Mouse (Mus musculus) midbrain, embryonic 16.5 days (tissue): Measurements from ENCODE around the gene Mllt11. TPM values are rescaled to one million over a fixed set of nuclear protein-coding genes. Genes with fewer than 3 reads are reported as not detected.

Source experiments
- ATAC-seq: fragments of 200-750 bp; cut with Nextera tagmentation; 2 replicates; pipeline ENCODE4 v1.8.0; 2017; ENCODE audit warnings: moderate TSS enrichment
- H3K27ac ChIP-seq: fragments of 300-500 bp; sonication (generic); 2 replicates; pipeline ENCODE4 v1.5.1; 2014; ENCODE audit warnings: mild to moderate bottlenecking, low read length, mixed read lengths
- H3K27me3 ChIP-seq: fragments of 300-500 bp; sonication (generic); 2 replicates; pipeline ENCODE4 v1.6.1; 2014; ENCODE audit warnings: low read depth, low read length, mixed read lengths; ENCODE audit not compliant: control insufficient read depth, insufficient read depth
- H3K36me3 ChIP-seq: fragments of 300-500 bp; sonication (generic); 2 replicates; pipeline ENCODE4 v1.6.1; 2014; ENCODE audit warnings: mild to moderate bottlenecking, low read length, moderate library complexity, mixed read lengths; ENCODE audit not compliant: control insufficient read depth, insufficient read depth
- H3K4me1 ChIP-seq: fragments of 300-500 bp; sonication (generic); 2 replicates; pipeline ENCODE4 v1.6.1; 2014; ENCODE audit warnings: mild to moderate bottlenecking, low read length, mixed read lengths; ENCODE audit not compliant: control insufficient read depth, insufficient read depth
- H3K4me2 ChIP-seq: fragments of 300-500 bp; sonication (generic); 2 replicates; pipeline ENCODE4 v1.6.1; 2014; ENCODE audit warnings: mild to moderate bottlenecking, low read length, mixed read lengths
- H3K4me3 ChIP-seq: fragments of 300-500 bp; sonication (generic); 2 replicates; pipeline ENCODE4 v1.5.1; 2014; ENCODE audit warnings: low read depth, mild to moderate bottlenecking, low read length, moderate library complexity, mixed read lengths
- H3K9ac ChIP-seq: fragments of 300-500 bp; sonication (generic); 2 replicates; pipeline ENCODE4 v1.6.1; 2014; ENCODE audit warnings: low read depth, low read length, mixed read lengths
- H3K9me3 ChIP-seq: fragments of 300-500 bp; sonication (generic); replicated peaks from 2 replicates; pipeline ENCODE4 v1.6.1; 2014; ENCODE audit warnings: mild to moderate bottlenecking, low read length, mixed read lengths; ENCODE audit not compliant: control insufficient read depth, poor library complexity, severe bottlenecking
- WGBS: fragments of 180-500 bp; shearing (Covaris S2); extraction: QIAGEN DNeasy Blood & Tissue Kit; methylation state at CpG from one replicate; pipeline ENCODE4 v1.1.7; 2014; 5-methylcytosine and 5-hydroxymethylcytosine counted together
- polyA plus RNA-seq: library from polyadenylated mRNA; unstranded; fragments of >200 nt; fragmentation: Nextera tagmentation; extraction: Ambion mirVana; gene quantifications from 2 replicates; pipeline ENCODE4 v1.2.1, GENCODE M21; 2015

The Mllt11 gene
- polyA plus RNA-seq, 1 experiment from 2014 or later = 438 TPM

DNA sequence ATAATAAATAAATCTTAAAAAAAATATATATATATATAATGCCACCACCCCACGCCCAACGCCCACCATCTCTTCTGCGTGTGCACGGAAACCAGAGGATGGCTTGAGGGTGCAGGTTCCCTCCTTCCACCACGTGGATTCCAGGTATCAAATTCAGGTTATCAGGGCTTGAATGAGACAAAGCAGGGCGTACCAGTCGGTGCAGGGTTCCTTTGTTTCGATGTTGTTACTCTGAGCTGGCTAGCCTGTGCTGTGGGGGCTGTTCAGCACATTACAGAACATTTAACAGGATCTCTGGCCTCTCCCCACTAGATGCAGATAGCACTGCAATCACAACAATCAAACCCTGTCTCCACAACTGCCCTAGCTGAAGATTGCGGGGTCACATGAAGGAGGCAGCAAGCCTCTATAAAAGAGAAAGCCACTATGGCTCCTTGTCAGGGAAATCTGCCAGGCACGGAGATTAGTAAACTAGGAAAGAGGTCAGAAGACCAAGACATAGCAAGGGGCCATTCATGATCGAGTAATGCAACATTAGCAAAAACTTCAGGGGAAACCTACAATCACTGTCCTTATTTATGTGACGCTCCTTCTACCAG, 38.9 kb upstream of the Mllt11 start:
- Histone ChIP-seq H3K27me3 (no peaks in the 10 kb centered on the region), H3K9ac (no peak overlapping the region), H3K27ac (no peak overlapping the region), H3K4me2 (no peak overlapping the region), H3K4me1 (no peaks in the 10 kb centered on the region), H3K4me3 (no peak overlapping the region), H3K9me3 (no peaks in the 10 kb centered on the region), H3K36me3 (peaks cover 20% of the 10 kb centered on the region)
- 85% methylated on average over 12 of the region's 12 CpGs for WGBS
- ATAC-seq = no peak

DNA sequence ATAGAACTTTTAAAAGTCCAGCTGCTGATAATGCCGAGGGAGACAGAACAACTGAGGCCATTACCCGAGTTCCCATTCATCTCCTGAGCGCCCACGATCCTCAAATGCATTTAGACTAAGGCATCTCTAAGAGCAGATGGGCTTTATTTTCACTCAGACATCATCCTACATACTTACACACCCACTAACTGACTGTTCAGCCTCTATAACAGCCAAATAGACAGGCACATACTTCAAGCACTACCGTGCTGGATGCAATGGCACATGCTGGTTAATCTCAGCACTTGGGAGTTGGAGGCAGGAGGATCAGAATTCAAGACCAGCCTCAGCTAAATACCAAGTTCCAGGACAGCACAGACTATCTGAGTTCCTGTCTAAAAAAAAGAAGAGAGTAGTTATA, 37.8 kb upstream of the Mllt11 start:
- Histone ChIP-seq H3K4me3 (no peak overlapping the region), H3K27ac (no peak overlapping the region), H3K4me1 (no peaks in the 10 kb centered on the region), H3K9me3 (no peaks in the 10 kb centered on the region), H3K36me3 (peaks cover 20% of the 10 kb centered on the region), H3K9ac (no peak overlapping the region), H3K4me2 (no peak overlapping the region), H3K27me3 (no peaks in the 10 kb centered on the region)
- no peak for ATAC-seq
- WGBS = 92% methylated on average over 5 of the region's 5 CpGs

DNA sequence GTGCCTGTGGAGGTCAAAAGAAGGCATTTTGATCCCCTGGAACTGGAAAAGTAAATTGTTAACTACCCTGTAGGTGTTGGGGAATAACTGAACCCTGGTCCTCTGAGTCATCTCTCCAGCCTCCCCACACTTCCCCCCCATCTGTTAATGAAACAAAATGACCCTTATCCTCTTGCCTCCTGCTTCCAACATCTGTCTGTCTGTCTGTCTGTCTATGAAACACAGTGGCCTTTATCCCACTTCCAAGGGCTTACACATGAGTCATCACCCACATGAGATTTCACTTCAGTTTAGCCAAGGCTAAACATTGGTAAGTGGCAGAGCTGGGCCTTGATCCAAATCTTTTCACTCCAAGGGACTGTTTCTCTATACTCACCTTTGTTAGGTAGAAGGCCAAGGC, 35.9 kb upstream of the Mllt11 start:
- no peaks in the 10 kb centered on the region for H3K9me3 ChIP-seq
- H3K36me3 ChIP-seq = peaks cover 33% of the 10 kb centered on the region
- H3K4me1 ChIP-seq = no peaks in the 10 kb centered on the region
- no peak overlapping the region for H3K4me3 ChIP-seq
- no peak overlapping the region for H3K9ac ChIP-seq
- H3K27ac ChIP-seq = no peak overlapping the region
- no peak overlapping the region for H3K4me2 ChIP-seq
- H3K27me3 ChIP-seq = no peaks in the 10 kb centered on the region
- no peak for ATAC-seq

DNA sequence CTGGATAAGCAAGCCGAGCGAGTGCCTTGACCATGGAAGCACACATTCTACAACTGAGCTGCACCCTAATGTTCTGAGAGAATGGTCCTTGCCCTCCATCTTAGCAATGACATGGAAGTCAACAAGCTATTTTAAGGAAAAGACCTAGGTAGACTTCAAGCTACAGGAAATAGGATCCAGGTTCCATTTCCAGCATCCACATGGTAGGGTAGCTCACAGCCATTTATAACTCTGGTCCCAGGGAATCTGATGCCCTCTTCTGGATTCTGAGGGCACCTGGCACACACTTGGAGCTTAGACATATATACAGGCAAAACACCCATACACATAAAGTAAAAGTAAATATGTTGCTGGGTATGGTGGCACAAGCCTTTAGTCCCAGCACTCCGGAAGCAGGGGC, 34.1 kb upstream of the Mllt11 start:
- H3K36me3 ChIP-seq = peaks cover 42% of the 10 kb centered on the region
- H3K9me3 ChIP-seq = no peaks in the 10 kb centered on the region
- 100% methylated on average over 3 of the region's 3 CpGs for WGBS
- no peak overlapping the region for H3K9ac ChIP-seq
- no peak for ATAC-seq
- no peaks in the 10 kb centered on the region for H3K4me1 ChIP-seq
- H3K4me3 ChIP-seq = no peak overlapping the region
- no peak overlapping the region for H3K4me2 ChIP-seq
- no peaks in the 10 kb centered on the region for H3K27me3 ChIP-seq
- no peak overlapping the region for H3K27ac ChIP-seq

DNA sequence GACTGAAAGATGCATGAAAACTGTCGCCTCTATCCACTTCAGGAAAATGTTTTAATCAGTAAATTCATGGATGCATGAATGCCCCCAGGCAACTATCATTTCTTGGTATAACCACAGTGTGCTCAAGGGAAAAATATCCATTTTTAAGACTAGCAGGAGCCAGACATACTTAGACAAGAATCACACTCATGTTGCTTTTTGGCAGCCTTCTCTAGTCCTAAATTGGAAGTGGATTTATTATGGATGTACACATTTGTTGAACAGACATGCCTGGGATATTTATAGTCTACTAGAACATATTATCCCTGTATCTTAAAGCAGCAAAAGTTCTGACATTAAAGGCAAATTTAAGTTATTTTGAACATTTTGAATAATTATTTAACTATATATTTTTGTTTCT, 32.8 kb upstream of the Mllt11 start:
- Histone ChIP-seq H3K9me3 (no peaks in the 10 kb centered on the region), H3K4me3 (no peak overlapping the region), H3K4me2 (no peak overlapping the region), H3K9ac (no peak overlapping the region), H3K27me3 (no peaks in the 10 kb centered on the region), H3K4me1 (no peaks in the 10 kb centered on the region), H3K36me3 (peaks cover 44% of the 10 kb centered on the region), H3K27ac (no peak overlapping the region)
- no peak for ATAC-seq
- WGBS = 72% methylated on average over 1 of the region's 1 CpGs

DNA sequence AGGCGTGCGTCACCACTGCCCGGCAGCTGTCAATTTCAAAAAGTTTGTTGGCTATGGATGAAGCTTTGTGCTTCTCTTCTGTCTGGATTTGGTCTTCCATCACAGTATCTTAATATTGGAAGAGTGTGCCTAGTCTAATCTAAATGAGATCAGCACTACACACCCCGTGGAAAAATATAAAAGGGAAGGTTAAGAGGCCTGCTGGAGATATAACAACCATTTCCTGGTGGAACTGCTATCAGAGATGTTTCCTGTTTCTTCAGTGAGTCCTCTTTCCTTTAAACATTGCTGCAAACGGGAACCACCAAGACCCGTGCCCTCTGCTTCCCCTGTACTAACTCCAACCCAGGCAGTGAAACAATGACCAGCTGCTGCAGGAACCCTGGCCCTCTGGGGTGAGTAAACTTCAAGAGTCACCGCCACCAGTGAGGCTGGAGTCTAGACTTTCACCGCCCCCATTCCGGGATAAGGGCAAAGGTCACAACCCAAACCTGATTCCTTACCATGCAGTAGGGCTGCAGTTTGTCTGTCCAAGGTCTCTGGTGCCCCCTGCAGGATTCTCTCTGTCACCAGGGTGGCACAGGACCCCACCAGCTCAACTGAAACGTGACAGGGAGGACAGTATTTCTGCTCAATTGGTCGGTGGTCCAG, 31.2 kb upstream of the Mllt11 start:
- no peak overlapping the region for H3K4me3 ChIP-seq
- no peak overlapping the region for H3K27ac ChIP-seq
- H3K4me2 ChIP-seq = no peak overlapping the region
- 55% methylated on average over 11 of the region's 11 CpGs for whole genome bisulfite sequencing
- peaks cover 48% of the 10 kb centered on the region for H3K36me3 ChIP-seq
- H3K4me1 ChIP-seq = no peaks in the 10 kb centered on the region
- ATAC-seq = no peak
- H3K9ac ChIP-seq = no peak overlapping the region
- H3K9me3 ChIP-seq = no peaks in the 10 kb centered on the region
- H3K27me3 ChIP-seq = no peaks in the 10 kb centered on the region

DNA sequence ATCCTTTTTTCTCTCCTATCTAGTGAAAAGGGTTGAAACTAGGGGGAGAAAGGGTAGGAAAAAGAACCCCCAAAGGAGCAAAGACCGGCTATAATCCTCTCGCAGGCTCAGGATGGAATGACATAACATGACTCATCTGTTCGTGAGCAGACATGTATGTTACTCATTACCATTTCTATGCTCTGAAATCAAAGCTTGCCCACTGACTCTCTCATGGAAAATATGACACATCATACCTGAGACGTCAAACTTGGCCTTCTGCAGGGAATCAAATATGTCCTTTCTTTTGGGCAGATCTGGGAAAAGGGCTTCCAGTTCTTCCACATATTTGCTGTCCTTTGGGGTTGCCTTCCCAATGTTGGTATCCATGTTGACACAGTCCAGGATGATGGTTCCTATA, 30.0 kb upstream of the Mllt11 start:
- Histone ChIP-seq H3K4me1 (no peaks in the 10 kb centered on the region), H3K36me3 (peaks cover 47% of the 10 kb centered on the region), H3K4me3 (no peak overlapping the region), H3K4me2 (no peak overlapping the region), H3K27ac (no peak overlapping the region), H3K27me3 (no peaks in the 10 kb centered on the region), H3K9me3 (no peaks in the 10 kb centered on the region), H3K9ac (no peak overlapping the region)
- no peak for ATAC-seq
- 95% methylated on average over 4 of the region's 4 CpGs for WGBS

DNA sequence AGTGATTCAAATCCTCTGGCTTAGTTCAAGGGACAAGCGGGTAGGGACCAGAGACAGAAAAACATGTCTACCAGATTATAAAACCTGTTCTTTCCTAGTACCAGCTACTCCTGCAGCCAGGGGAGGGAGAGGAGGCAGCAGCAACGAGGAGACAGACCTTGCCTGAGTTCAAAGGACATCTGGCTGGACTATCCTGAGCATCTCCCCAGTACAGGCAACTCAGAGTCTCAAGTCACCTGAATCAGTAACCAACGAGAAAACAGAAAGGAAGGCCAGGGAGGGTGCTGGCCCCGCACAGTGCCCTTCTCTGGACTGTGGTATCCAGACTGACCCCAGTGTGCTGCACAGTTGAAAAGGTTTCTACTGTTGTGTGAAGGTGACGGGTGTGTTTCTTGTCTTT, 25.0 kb upstream of the Mllt11 start:
- Histone ChIP-seq H3K9ac (no peak overlapping the region), H3K4me1 (no peaks in the 10 kb centered on the region), H3K36me3 (peaks cover 31% of the 10 kb centered on the region), H3K27ac (no peak overlapping the region), H3K4me3 (no peak overlapping the region), H3K9me3 (no peaks in the 10 kb centered on the region), H3K27me3 (no peaks in the 10 kb centered on the region), H3K4me2 (no peak overlapping the region)
- WGBS = 91% methylated on average over 5 of the region's 5 CpGs
- no peak for ATAC-seq

DNA sequence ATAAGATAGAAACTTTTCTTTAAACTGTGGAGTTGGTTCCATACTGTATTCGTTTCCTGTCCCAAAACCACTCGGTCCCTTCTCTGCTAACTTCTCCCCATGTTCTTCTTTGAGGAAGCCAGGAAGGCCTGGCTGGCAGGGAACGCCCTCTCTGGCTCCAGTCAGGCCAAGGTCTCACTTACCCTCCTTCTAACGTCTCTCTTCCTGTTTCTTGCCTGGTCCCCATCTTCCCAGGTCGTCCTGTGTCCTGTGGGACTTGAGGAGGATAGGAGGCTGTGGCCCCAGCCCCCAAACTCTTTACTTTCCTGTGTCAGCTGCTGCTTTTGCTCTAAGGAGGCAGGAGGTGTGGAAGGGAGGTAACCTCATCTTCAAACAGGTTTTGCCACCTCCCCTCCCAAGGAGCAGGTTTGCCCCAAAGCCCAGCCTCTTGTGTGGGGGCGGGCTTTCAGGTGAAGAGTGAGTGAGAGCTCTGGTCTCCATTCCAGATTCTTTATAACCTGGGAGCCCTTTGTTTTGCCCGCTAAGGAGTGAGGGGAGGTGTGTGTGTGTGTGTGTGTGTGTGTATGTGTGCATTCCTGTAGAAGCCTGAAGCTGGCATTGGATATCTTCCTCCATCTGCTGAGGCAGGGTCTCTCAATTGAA, 18.9 kb upstream of the Mllt11 start, which contains the start of gene Bnipl:
Gene Bnipl, minus strand, starts transcription at position 411 of the 642 bp plus-strand sequence.
- H3K9me3 ChIP-seq = no peaks in the 10 kb centered on the region
- no peak within 1 kb of the TSS for H3K4me3 ChIP-seq
- no peak within 1 kb of the TSS for H3K4me2 ChIP-seq
- WGBS = 60% methylated on average over 7 of the region's 7 CpGs
- no peak within 1 kb of the TSS for H3K9ac ChIP-seq
- no peaks in the 10 kb centered on the region for H3K4me1 ChIP-seq
- peaks cover 9% of the 10 kb centered on the region for H3K36me3 ChIP-seq
- H3K27me3 ChIP-seq = no peaks in the 10 kb centered on the region
- ATAC-seq = no peak
- no peak within 1 kb of the TSS for H3K27ac ChIP-seq
